Mouse (Mus musculus) hindbrain, embryonic 15.5 days (tissue): Measurements from ENCODE around the gene Fam102b. TPM values are rescaled to one million over a fixed set of nuclear protein-coding genes. Genes with fewer than 3 reads are reported as not detected.

Source experiments
- ATAC-seq: fragments of 200-750 bp; cut with Nextera tagmentation; 2 replicates; pipeline ENCODE4 v1.8.0; 2017; ENCODE audit warnings: low read depth, moderate number of reproducible peaks, moderate TSS enrichment; ENCODE audit not compliant: low FRiP score
- H3K27ac ChIP-seq: fragments of 300-500 bp; sonication (generic); replicated peaks from 2 replicates; pipeline ENCODE4 v1.5.1; 2015; ENCODE audit warnings: mild to moderate bottlenecking, inconsistent platforms
- H3K27me3 ChIP-seq: fragments of 300-500 bp; sonication (generic); 2 replicates; pipeline ENCODE4 v1.6.1; 2015; ENCODE audit warnings: control low read depth, inconsistent platforms
- H3K36me3 ChIP-seq: fragments of 300-500 bp; sonication (generic); 2 replicates; pipeline ENCODE4 v1.6.1; 2015; ENCODE audit warnings: control low read depth, inconsistent platforms
- H3K4me1 ChIP-seq: fragments of 300-500 bp; sonication (generic); replicated peaks from 2 replicates; pipeline ENCODE4 v1.6.1; 2015; ENCODE audit warnings: control low read depth, inconsistent platforms
- H3K4me2 ChIP-seq: fragments of 300-500 bp; sonication (generic); 2 replicates; pipeline ENCODE4 v1.6.1; 2015; ENCODE audit warnings: moderate library complexity, mild to moderate bottlenecking, inconsistent platforms
- H3K4me3 ChIP-seq: fragments of 300-500 bp; sonication (generic); 2 replicates; pipeline ENCODE4 v1.5.1; 2015; ENCODE audit warnings: mild to moderate bottlenecking, inconsistent platforms
- H3K9ac ChIP-seq: fragments of 300-500 bp; sonication (generic); 2 replicates; pipeline ENCODE4 v1.6.1; 2015; ENCODE audit warnings: inconsistent platforms
- H3K9me3 ChIP-seq: fragments of 300-500 bp; sonication (generic); 2 replicates; pipeline ENCODE4 v1.6.1; 2016; ENCODE audit warnings: control low read depth, inconsistent platforms
- WGBS: fragments of 180-500 bp; shearing (Covaris S2); methylation state at CpG from one replicate; pipeline ENCODE4 v1.1.7; 2015; 5-methylcytosine and 5-hydroxymethylcytosine counted together
- polyA plus RNA-seq: library from polyadenylated mRNA; unstranded; fragments of >200 nt; fragmentation: Nextera tagmentation; extraction: Ambion mirVana; gene quantifications from 2 replicates; pipeline ENCODE4 v1.2.1, GENCODE M21; 2015

Gene Fam102b
- polyA plus RNA-seq, 1 experiment from 2014 or later, result 25.6 TPM

GRCm38 (mm10) chr3:108974920-108975485 lies 52.4 kb downstream of the Fam102b start:
- Histone ChIP-seq H3K9ac (no peak overlapping the region), H3K27me3 (no peaks in the 10 kb centered on the region), H3K4me2 (no peak overlapping the region), H3K36me3 (peaks cover 44% of the 10 kb centered on the region), H3K9me3 (no peaks in the 10 kb centered on the region), H3K27ac (no peak overlapping the region), H3K4me1 (no peaks in the 10 kb centered on the region), H3K4me3 (no peak overlapping the region)
- 90% methylated on average over 15 of the region's 15 CpGs for WGBS
- ATAC-seq, result no peak

GRCm38 (mm10) chr3:108973980-108974660 lies 53.3 kb downstream of the Fam102b start:
- no peak for ATAC-seq
- Histone ChIP-seq H3K36me3 (peaks cover 37% of the 10 kb centered on the region), H3K9me3 (no peaks in the 10 kb centered on the region), H3K9ac (no peak overlapping the region), H3K4me2 (no peak overlapping the region), H3K4me1 (no peaks in the 10 kb centered on the region), H3K27me3 (no peaks in the 10 kb centered on the region), H3K27ac (no peak overlapping the region), H3K4me3 (no peak overlapping the region)
- WGBS, result 81% methylated on average over 13 of the region's 13 CpGs

- 94% methylated on average over 3 of the region's 3 CpGs for whole genome bisulfite sequencing
Observed at GRCm38 (mm10) chr3:108966051-108966450, 61.4 kb downstream of the Fam102b start.

GRCm38 (mm10) chr3:108964361-108965044 lies 62.9 kb downstream of the Fam102b start:
- Histone ChIP-seq H3K9ac (no peak overlapping the region), H3K4me2 (no peak overlapping the region), H3K36me3 (no peaks in the 10 kb centered on the region), H3K4me3 (no peak overlapping the region), H3K4me1 (peaks cover 21% of the 10 kb centered on the region), H3K9me3 (no peaks in the 10 kb centered on the region), H3K27me3 (no peaks in the 10 kb centered on the region), H3K27ac (no peak overlapping the region)
- ATAC-seq, result no peak
- 73% methylated on average over 7 of the region's 7 CpGs for WGBS

More at GRCm38 (mm10) chr3:108966051-108966450, 61.4 kb downstream of the Fam102b start:
- Histone ChIP-seq H3K36me3 (peaks cover 6% of the 10 kb centered on the region; the same call in 1 of the 2 replicates), H3K27me3 (no peaks in the 10 kb centered on the region), H3K9me3 (no peaks in the 10 kb centered on the region), H3K4me3 (no peak overlapping the region), H3K4me2 (no peak overlapping the region), H3K27ac (no peak overlapping the region), H3K9ac (no peak overlapping the region), H3K4me1 (peaks cover 17% of the 10 kb centered on the region)
- ATAC-seq, result no peak

GRCm38 (mm10) chr3:108963776-108964175 lies 63.6 kb downstream of the Fam102b start:
- no peaks in the 10 kb centered on the region for H3K9me3 ChIP-seq
- peaks cover 21% of the 10 kb centered on the region for H3K4me1 ChIP-seq
- no peak overlapping the region for H3K27ac ChIP-seq
- H3K9ac ChIP-seq, result no peak overlapping the region
- no peak overlapping the region for H3K4me2 ChIP-seq
- 89% methylated on average over 3 of the region's 3 CpGs for WGBS
- H3K36me3 ChIP-seq, result no peaks in the 10 kb centered on the region
- H3K4me3 ChIP-seq, result no peak overlapping the region
- no peaks in the 10 kb centered on the region for H3K27me3 ChIP-seq
- no peak for ATAC-seq

GRCm38 (mm10) chr3:108963278-108963677 lies 64.1 kb downstream of the Fam102b start:
- Histone ChIP-seq H3K4me1 (peaks cover 21% of the 10 kb centered on the region), H3K9me3 (no peaks in the 10 kb centered on the region), H3K4me2 (no peak overlapping the region), H3K27me3 (no peaks in the 10 kb centered on the region), H3K4me3 (no peak overlapping the region), H3K27ac (no peak overlapping the region), H3K36me3 (no peaks in the 10 kb centered on the region), H3K9ac (no peak overlapping the region)
- 79% methylated on average over 3 of the region's 3 CpGs for WGBS
- ATAC-seq, result no peak

GRCm38 (mm10) chr3:108961655-108962054 lies 65.8 kb downstream of the Fam102b start:
- Histone ChIP-seq H3K27ac (peak overlapping the region; percentile 88), H3K27me3 (no peaks in the 10 kb centered on the region), H3K4me1 (peaks cover 21% of the 10 kb centered on the region), H3K9ac (peak overlapping the region; percentile 33; the same call in 1 of the 2 replicates), H3K9me3 (no peaks in the 10 kb centered on the region), H3K4me2 (peak overlapping the region; percentile 51), H3K4me3 (peak overlapping the region; percentile 24), H3K36me3 (no peaks in the 10 kb centered on the region)
- ATAC-seq, result peak; percentile 60
- WGBS, result 20% methylated on average over 6 of the region's 6 CpGs

GRCm38 (mm10) chr3:108961226-108961625 lies 66.2 kb downstream of the Fam102b start:
- Histone ChIP-seq H3K36me3 (no peaks in the 10 kb centered on the region), H3K9ac (peak overlapping the region; percentile 33; the same call in 1 of the 2 replicates), H3K27ac (peak overlapping the region; percentile 88), H3K4me3 (peak overlapping the region; percentile 24), H3K4me2 (peak overlapping the region; percentile 51), H3K9me3 (no peaks in the 10 kb centered on the region), H3K27me3 (no peaks in the 10 kb centered on the region), H3K4me1 (peaks cover 21% of the 10 kb centered on the region)
- WGBS, result 17% methylated on average over 7 of the region's 7 CpGs
- peak; percentile 96 for ATAC-seq

GRCm38 (mm10) chr3:108959680-108960295 lies 67.6 kb downstream of the Fam102b start:
- 74% methylated on average over 13 of the region's 13 CpGs for WGBS
- H3K9me3 ChIP-seq, result no peaks in the 10 kb centered on the region
- H3K4me2 ChIP-seq, result no peak overlapping the region
- no peak overlapping the region for H3K4me3 ChIP-seq
- no peak overlapping the region for H3K9ac ChIP-seq
- no peak for ATAC-seq
- no peak overlapping the region for H3K27ac ChIP-seq
- H3K36me3 ChIP-seq, result no peaks in the 10 kb centered on the region
- H3K27me3 ChIP-seq, result no peaks in the 10 kb centered on the region
- peaks cover 21% of the 10 kb centered on the region for H3K4me1 ChIP-seq

- no peak for ATAC-seq
- no peak overlapping the region for H3K9ac ChIP-seq
- H3K4me2 ChIP-seq, result no peak overlapping the region
- no peak overlapping the region for H3K27ac ChIP-seq
- H3K27me3 ChIP-seq, result no peaks in the 10 kb centered on the region
- peaks cover 21% of the 10 kb centered on the region for H3K4me1 ChIP-seq
- H3K9me3 ChIP-seq, result no peaks in the 10 kb centered on the region
- H3K4me3 ChIP-seq, result no peak overlapping the region
- no peaks in the 10 kb centered on the region for H3K36me3 ChIP-seq
Observed at GRCm38 (mm10) chr3:108957976-108958375, 69.4 kb downstream of the Fam102b start.

- Histone ChIP-seq H3K9ac (no peak overlapping the region), H3K4me1 (no peaks in the 10 kb centered on the region), H3K36me3 (no peaks in the 10 kb centered on the region), H3K27me3 (no peaks in the 10 kb centered on the region), H3K27ac (no peak overlapping the region), H3K9me3 (no peaks in the 10 kb centered on the region), H3K4me3 (no peak overlapping the region), H3K4me2 (0 out of 2 replicates have a peak overlapping the region, but pooled peaks have one; percentile 69)
- WGBS, result 82% methylated on average over 10 of the region's 10 CpGs
- ATAC-seq, result no peak
Observed at GRCm38 (mm10) chr3:108940996-108941395, 86.4 kb downstream of the Fam102b start.
